Mouse (Mus musculus): Measurements from ENCODE around the gene Bspry. TPM values are rescaled to one million over a fixed set of nuclear protein-coding genes. Genes with fewer than 3 reads are reported as not detected.

Gene Bspry
- polyA plus RNA-seq (2011; ENCODE audit: insufficient read depth, insufficient read length, low replicate concordance, missing spikeins) = 1.4 TPM in 1 of 2 replicates, not detected in the other

GRCm38 (mm10) chr4:62479937-62480708 is at the start of gene Bspry:
Bspry (plus strand) TSS chr4:62480053.
- peak within 1 kb of the TSS; percentile 21 for H3K4me3 ChIP-seq (replicated peaks; ENCODE audit: control insufficient read depth, low read depth, low read length)
- 1% methylated on average over 71 of the region's 71 CpGs for WGBS
- peaks cover 1% of the 10 kb centered on the region; the same call in 1 of the 2 replicates for H3K4me1 ChIP-seq (ENCODE audit: control insufficient read depth, insufficient read depth, low read length)
- TF ChIP-seq POLR2A (IDR thresholded peaks at IDR 0.05; ENCODE audit: borderline replicate concordance, control insufficient read depth, low read depth, low read length) (no peak), CTCF (IDR thresholded peaks at IDR 0.05; ENCODE audit: control insufficient read depth, insufficient read depth, low read length) (no peak)
- peak within 1 kb of the TSS; percentile 36; the same call in 1 of the 2 replicates for H3K27ac ChIP-seq (ENCODE audit: control insufficient read depth, insufficient read depth, low read depth, low read length, poor library complexity)

- Histone ChIP-seq H3K27ac (ENCODE audit: control insufficient read depth, insufficient read depth, low read depth, low read length, poor library complexity) (no peak overlapping the region), H3K4me1 (ENCODE audit: control insufficient read depth, insufficient read depth, low read length) (no peaks in the 10 kb centered on the region), H3K4me3 (replicated peaks; ENCODE audit: control insufficient read depth, low read depth, low read length) (no peak overlapping the region)
- TF ChIP-seq POLR2A (IDR thresholded peaks at IDR 0.05; ENCODE audit: borderline replicate concordance, control insufficient read depth, low read depth, low read length) (no peak), CTCF (IDR thresholded peaks at IDR 0.05; ENCODE audit: control insufficient read depth, insufficient read depth, low read length) (no peak)
These were observed 49.2 kb upstream of the Bspry start for GRCm38 (mm10) chr4:62430678-62431077.

- no peak overlapping the region for H3K27ac ChIP-seq (ENCODE audit: control insufficient read depth, insufficient read depth, low read depth, low read length, poor library complexity)
- WGBS = 44% methylated on average over 4 of the region's 4 CpGs
- TF ChIP-seq POLR2A (IDR thresholded peaks at IDR 0.05; ENCODE audit: borderline replicate concordance, control insufficient read depth, low read depth, low read length) (no peak), CTCF (IDR thresholded peaks at IDR 0.05; ENCODE audit: control insufficient read depth, insufficient read depth, low read length) (no peak)
- H3K4me1 ChIP-seq (ENCODE audit: control insufficient read depth, insufficient read depth, low read length) = no peaks in the 10 kb centered on the region
- H3K4me3 ChIP-seq (replicated peaks; ENCODE audit: control insufficient read depth, low read depth, low read length) = no peak overlapping the region
These were observed 48.3 kb upstream of the Bspry start for GRCm38 (mm10) chr4:62431522-62431921.

GRCm38 (mm10) chr4:62433939-62434870 is 45.6 kb upstream of the Bspry start:
- no peak overlapping the region for H3K4me3 ChIP-seq (replicated peaks; ENCODE audit: control insufficient read depth, low read depth, low read length)
- 73% methylated on average over 7 of the region's 7 CpGs for WGBS
- H3K4me1 ChIP-seq (ENCODE audit: control insufficient read depth, insufficient read depth, low read length) = no peaks in the 10 kb centered on the region
- no peak overlapping the region for H3K27ac ChIP-seq (ENCODE audit: control insufficient read depth, insufficient read depth, low read depth, low read length, poor library complexity)
- TF ChIP-seq CTCF (IDR thresholded peaks at IDR 0.05; ENCODE audit: control insufficient read depth, insufficient read depth, low read length) = no peak
- TF ChIP-seq POLR2A (IDR thresholded peaks at IDR 0.05; ENCODE audit: borderline replicate concordance, control insufficient read depth, low read depth, low read length) = no peak

- 82% methylated on average over 6 of the region's 6 CpGs for WGBS
- H3K4me3 ChIP-seq (replicated peaks; ENCODE audit: control insufficient read depth, low read depth, low read length) = no peak within 1 kb of the TSS
- H3K27ac ChIP-seq (ENCODE audit: control insufficient read depth, insufficient read depth, low read depth, low read length, poor library complexity) = no peak within 1 kb of the TSS
- TF ChIP-seq POLR2A (IDR thresholded peaks at IDR 0.05; ENCODE audit: borderline replicate concordance, control insufficient read depth, low read depth, low read length) (no peak), CTCF (IDR thresholded peaks at IDR 0.05; ENCODE audit: control insufficient read depth, insufficient read depth, low read length) (no peak)
- H3K4me1 ChIP-seq (ENCODE audit: control insufficient read depth, insufficient read depth, low read length) = no peaks in the 10 kb centered on the region
These were observed 44.8 kb upstream of the Bspry start, which contains the start of gene Rnf183 for GRCm38 (mm10) chr4:62435081-62435480. Rnf183 (minus strand) TSS chr4:62435252.

GRCm38 (mm10) chr4:62437256-62437778 is 42.5 kb upstream of the Bspry start:
- H3K4me1 ChIP-seq (ENCODE audit: control insufficient read depth, insufficient read depth, low read length) = no peaks in the 10 kb centered on the region
- no peak overlapping the region for H3K4me3 ChIP-seq (replicated peaks; ENCODE audit: control insufficient read depth, low read depth, low read length)
- WGBS = 78% methylated on average over 3 of the region's 3 CpGs
- TF ChIP-seq POLR2A (IDR thresholded peaks at IDR 0.05; ENCODE audit: borderline replicate concordance, control insufficient read depth, low read depth, low read length) (no peak), CTCF (IDR thresholded peaks at IDR 0.05; ENCODE audit: control insufficient read depth, insufficient read depth, low read length) (no peak)
- H3K27ac ChIP-seq (ENCODE audit: control insufficient read depth, insufficient read depth, low read depth, low read length, poor library complexity) = no peak overlapping the region

GRCm38 (mm10) chr4:62437871-62438270 is 42.0 kb upstream of the Bspry start:
- no peak for TF ChIP-seq CTCF (IDR thresholded peaks at IDR 0.05; ENCODE audit: control insufficient read depth, insufficient read depth, low read length)
- Histone ChIP-seq H3K4me1 (ENCODE audit: control insufficient read depth, insufficient read depth, low read length) (no peaks in the 10 kb centered on the region), H3K4me3 (replicated peaks; ENCODE audit: control insufficient read depth, low read depth, low read length) (no peak overlapping the region), H3K27ac (ENCODE audit: control insufficient read depth, insufficient read depth, low read depth, low read length, poor library complexity) (no peak overlapping the region)
- 82% methylated on average over 7 of the region's 7 CpGs for WGBS

- no peak overlapping the region for H3K4me3 ChIP-seq (replicated peaks; ENCODE audit: control insufficient read depth, low read depth, low read length)
- TF ChIP-seq CTCF (IDR thresholded peaks at IDR 0.05; ENCODE audit: control insufficient read depth, insufficient read depth, low read length) (no peak), POLR2A (IDR thresholded peaks at IDR 0.05; ENCODE audit: borderline replicate concordance, control insufficient read depth, low read depth, low read length) (no peak)
- no peaks in the 10 kb centered on the region for H3K4me1 ChIP-seq (ENCODE audit: control insufficient read depth, insufficient read depth, low read length)
- WGBS = 24% methylated on average over 4 of the region's 4 CpGs
- H3K27ac ChIP-seq (ENCODE audit: control insufficient read depth, insufficient read depth, low read depth, low read length, poor library complexity) = no peak overlapping the region
These were observed 40.1 kb upstream of the Bspry start for GRCm38 (mm10) chr4:62439793-62440192.

Measured in bone marrow, adult 2 months (tissue).